Mouse (Mus musculus) heart, postnatal 25 days (tissue): ENCODE data around the gene Crtac1. TPM values are rescaled to one million over a fixed set of nuclear protein-coding genes. Genes with fewer than 3 reads are reported as not detected.

Experiments used
- DNase-seq: peaks from one replicate; pipeline ENCODE4 v3.0.0; 2022; ENCODE audit warnings: low spot score
- intact Hi-C: fragments of 180-260 bp; cut with DNase I; formaldehyde crosslinking; loops from one replicate; pipeline ENCODE4 v1.15.1; 2025
- total RNA-seq, 2 experiments: library from RNA; stranded (reverse); gene quantifications; 2 replicates each; pipeline ENCODE4 v1.2.3; 2021

The Crtac1 gene
- total RNA-seq, 2 experiments from 2014 or later = 0.10 TPM; not detected in 1

DNA sequence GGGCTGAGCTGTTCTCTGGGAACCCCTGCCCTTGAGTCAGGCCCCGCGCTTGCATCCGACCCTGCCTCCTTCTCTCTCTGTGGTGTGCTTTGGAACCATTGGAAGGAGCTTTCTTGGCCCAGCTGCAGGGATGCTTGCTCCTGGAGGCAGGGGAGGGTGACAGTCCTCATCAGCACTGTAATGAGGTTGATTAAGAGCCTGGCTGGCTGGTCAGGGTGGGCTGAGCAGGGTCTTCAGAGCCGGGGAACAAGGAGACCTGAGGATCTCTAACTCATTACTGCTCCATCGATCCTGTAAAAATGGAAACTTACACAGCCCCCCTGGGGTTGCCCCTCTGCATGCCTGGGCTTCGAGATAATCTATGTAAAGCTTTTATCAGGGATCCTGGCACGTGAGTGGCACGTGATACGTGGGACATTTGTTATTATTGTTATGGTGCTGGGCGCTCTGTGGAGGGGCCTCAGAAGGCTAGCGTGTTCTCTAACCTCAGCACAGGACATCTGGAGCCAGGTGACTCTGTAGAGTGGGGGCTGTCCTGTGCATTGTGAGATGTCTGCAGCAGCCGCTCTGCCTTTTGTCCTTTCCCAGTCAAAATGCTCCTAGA, 128.3 kb downstream of the Crtac1 start:
- no peak for DNase-seq
- intact Hi-C loops = loop anchor here (10.0 kb wide), 1 partner anchor 991 kb away; no protein-coding TSS in a partner anchor

DNA sequence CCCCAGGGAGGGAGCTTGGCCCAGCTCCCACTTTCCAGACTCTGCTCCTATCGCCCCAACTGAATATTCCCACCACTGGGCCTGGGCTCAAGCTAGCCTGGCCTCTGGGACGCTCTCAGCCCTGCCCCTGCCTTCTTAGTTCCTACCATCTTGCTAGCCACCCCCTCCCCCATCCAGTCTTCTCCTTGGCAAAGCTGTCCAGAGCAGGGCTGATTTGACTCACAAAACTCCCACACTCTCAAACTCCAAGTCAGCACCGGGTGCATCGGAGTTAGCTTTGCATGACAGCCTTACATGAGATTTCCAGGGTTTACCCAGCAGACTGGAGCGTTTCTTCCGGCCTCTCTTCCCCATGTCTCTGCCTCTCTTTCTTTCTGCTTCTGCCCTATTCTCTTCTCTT, 138.4 kb downstream of the Crtac1 start:
- intact Hi-C loops = no loop called here
- no peak for DNase-seq

DNA sequence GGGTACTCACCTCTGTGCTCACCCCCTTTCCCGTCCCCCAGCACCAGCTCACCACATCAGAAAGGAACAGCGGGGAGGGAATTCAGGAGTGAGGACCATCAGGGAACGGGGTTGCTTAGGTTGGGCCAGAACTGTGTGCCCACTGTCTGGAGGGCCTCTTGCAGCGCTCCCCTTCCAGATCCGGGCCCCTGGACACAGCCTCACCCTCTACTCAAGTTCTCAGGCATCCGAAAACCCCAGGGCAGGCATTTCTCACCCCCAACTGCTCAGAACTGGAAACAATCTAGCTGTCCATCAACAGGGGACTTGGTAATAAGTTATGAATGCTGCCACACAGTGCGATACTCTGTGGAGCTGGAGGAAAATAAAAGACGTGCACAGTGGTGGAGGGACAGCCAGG, 139.5 kb downstream of the Crtac1 start:
- DNase-seq = no peak
- intact Hi-C loops = no loop called here

DNA sequence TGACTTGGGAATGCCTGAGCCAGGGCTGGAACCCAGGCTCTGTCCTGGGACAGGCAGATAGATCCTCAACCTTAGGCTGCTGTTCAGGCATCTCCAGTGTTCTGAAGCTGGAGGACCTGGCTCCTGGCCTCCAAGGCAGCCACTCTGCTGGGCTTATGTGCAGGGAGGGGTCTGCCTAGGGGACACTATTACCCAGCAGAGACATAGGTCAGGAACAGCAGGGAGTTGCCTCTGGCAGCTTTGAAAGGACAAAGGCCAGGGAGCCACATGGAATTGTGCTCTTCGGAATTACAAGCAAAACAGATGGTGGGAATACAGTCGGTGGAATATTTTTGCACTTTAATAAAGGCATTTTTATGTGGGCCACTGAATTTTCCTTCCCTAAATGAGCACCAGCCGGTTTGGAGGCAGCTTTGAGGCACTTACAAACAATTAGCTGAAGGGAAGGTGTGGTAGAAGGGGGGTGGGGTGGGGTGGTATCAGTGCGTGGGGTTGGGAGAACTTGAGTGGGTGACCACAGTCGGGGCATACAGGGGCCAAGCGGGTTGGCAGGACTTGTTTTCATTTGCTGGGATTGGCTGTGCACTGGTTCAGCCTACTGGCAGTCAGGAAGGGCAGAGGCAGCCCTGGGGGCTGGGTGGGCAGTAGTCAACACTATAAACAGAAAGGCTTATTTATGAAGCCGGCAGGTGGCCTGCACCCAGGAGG, 140.5 kb downstream of the Crtac1 start:
- DNase-seq = no peak
- intact Hi-C loops = no loop called here

DNA sequence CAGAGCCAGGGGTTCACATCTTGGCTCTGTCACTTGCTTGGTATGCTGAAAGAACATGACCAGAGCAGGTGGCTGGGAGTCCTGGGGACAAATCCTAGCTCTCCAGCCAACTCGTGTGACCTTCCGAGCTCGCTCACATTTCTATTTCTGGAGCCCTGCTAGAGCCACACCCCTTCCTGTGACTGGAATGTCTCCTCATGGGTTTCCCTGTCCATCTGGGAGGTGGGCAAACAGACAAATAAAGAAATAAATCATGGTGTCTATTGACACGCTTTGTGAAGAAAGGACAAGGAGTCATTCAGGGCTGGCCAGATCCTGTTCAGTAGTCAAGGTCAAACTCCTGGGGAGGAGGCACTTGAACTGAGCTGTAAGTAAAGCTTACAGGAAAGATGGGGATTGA, 143.2 kb downstream of the Crtac1 start:
- intact Hi-C loops = no loop called here
- no peak for DNase-seq

DNA sequence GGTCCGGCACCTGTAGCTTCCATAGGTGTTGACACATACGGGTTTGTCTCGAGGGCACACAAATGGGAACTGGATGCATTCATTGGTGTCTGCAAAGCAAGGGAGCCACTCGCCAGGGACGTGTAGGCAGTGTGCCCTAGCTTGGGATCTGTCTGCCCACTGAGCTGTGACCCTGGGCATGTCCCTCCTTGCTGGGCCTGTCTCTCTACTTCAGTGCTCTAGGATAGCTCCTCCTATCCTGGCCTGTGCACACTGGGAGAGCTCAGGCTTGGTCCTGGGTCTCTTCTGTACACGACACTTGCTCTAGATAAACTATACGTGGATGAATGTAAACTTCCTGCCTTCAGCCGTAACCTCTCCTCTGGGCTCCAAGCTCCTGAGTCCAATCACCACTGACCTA, 147.4 kb downstream of the Crtac1 start:
- DNase-seq = no peak
- intact Hi-C loops = no loop called here

DNA sequence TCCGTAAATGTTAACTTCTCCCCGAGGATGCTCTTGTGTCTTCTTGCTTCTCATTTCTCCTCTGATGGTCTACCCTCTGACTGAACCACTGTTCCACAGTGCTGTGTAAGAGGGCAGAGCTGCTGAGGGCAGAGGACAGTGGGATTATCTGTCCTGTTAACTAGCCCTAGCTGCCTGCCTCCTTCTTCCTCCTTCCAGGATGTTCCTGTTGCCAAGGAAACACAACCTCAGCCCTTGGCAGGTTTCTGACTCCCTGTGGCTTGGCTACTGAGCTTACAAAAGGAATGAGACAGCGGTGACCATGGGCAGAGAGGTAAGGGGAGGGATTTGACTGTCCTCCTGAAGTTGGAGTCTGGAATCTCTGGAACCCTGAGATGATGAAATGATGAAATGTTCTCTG, 152.0 kb downstream of the Crtac1 start:
- DNase-seq = no peak
- intact Hi-C loops = no loop called here

DNA sequence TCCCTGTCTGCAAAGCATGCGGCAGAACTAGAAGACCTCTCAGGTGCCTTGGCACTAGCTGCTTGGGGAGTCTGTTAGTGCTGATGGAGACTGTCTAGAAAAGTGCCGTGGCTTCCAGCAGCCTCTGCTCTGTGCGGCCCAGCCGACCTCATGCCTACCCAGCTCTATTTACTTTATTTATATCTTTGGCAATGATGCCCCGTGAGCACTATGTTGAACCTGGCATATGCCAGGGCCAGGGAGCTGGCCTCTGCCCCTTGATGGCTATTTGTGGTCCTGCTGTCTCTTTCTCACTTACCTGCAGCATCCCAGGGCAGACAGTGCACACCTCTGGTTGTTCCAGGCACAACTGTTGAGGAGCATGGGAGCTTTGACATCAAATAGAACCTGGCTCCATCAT, 153.1 kb downstream of the Crtac1 start:
- intact Hi-C loops = no loop called here
- DNase-seq = no peak

DNA sequence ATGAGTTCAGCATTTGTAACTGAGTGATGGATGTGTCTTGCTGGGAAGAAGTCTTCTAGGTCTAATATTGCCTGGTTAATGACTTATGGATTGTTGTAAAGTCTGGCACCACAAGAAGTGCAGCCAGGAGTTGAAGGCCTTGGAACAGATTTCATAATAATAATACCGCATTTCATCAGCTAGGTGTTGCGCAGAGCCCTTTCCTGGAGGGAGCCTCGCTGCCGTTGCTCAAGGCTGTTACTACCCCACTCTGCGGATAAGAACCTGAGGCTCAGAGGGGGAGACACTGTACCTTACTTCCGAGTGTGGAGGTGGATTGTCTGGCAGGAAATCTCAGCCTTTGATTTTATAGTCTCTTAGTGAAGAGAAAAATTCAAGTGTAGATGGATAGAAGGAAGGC, 154.3 kb downstream of the Crtac1 start:
- intact Hi-C loops = no loop called here
- no peak for DNase-seq

DNA sequence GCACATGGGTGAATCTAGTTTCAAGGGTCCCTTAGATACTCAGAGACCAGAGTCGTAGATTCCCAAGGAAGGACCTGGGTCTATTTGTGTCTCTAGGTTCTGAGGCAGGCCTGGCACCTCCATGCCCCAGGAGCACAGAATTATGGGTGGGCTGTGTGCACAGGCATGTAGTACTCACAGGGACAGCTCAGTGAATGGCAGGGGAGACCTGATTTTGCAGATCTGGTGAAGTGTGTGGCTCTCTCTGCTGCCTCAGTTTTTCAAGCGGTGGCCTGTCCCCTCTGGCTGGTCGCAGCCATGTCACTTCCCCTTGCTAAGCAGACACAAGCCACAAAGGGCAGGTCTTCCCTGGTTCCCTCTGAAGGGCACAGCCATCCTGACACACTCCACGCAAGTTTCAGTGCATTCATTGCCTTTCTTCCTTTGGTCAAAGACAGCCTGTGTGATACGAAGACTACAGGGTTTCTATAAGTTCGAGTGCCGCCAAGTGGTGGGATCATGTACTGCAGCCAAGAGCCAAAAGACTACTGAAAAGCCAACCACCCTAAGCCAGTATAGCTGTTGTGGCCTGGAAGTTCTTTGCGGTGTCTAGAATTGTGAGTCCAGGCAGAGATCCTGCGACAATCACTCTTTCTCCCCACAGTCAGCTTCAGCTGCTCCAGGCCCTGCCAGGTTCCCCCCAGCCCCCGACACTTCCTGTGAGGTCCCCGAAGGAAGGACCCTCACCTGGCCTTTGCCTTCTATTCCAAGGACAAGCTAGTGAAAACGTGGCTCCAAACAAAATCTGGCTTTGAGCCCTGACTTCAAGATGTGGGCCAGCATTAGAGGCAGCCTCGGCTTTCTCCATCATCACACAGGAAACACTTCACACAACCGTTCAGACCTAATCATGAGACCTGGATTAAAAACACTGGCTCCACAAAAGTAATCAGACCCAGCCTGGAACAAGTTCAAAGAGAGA, 159.3 kb downstream of the Crtac1 start:
- no peak for DNase-seq
- intact Hi-C loops = loop anchor here (1.0 kb wide), 2 partner anchors 55 to 82 kb away; no protein-coding TSS in a partner anchor

DNA sequence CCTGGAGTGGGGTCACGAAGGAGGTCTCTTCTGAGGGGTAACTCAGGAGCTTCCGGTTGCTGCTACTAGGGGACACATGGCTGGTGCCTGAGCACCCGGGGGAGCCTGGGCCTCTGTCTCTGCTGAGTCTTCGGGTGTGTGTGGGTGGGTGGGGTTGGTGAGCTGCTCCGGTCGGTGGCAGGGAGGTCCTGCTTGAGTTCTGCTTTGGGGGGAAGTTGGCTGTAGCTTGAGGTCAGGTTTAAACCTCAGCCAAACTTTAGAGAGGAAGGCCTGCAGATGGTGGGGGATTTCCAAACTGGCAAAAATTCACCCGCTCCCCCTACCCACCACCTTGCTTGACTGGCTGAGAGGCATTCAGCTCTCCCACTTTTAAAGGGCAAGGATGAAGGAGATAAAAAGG, 160.4 kb downstream of the Crtac1 start:
- intact Hi-C loops = no loop called here
- no peak for DNase-seq

DNA sequence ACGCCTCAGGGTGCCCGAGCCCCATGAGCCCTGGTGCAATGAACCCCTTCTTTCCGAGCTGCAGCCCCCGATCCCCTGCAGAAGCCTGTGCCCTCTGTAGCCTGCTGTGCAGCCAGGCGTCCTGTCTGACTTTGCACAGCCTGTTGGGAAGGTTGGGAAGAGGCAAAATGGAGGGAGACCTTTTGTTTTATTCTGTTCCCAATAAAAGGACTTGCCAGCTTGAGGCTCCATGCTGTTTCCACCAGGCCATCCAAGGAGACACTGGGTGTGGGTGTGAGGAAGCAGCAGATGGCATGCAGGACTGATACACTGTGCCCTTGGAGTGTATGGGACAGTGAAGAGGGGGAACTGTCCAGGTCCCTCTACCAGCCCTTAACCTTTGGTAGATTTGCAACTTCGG, 161.5 kb downstream of the Crtac1 start:
- intact Hi-C loops = no loop called here
- DNase-seq = no peak

DNA sequence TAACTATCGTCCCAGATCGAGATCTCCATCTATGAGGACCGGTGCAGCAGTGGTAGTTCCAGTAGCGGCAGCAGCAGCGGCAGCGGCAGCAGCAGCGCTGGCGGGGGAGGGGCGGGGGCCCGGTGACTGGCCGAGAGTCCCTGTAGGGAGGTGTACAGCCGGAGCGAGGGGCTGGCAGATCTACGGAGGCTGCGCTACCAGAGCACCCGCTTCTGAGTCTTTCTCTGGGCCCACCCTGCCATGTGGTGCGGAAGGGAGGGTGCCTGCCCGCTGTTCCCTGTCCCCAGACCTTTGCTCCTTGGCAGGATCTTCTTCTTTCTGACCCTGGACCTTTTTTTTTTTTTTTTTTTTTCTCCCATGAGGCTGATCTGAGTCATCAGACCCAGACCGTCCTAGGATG, 163.2 kb downstream of the Crtac1 start:
- DNase-seq = no peak
- intact Hi-C loops = no loop called here

DNA sequence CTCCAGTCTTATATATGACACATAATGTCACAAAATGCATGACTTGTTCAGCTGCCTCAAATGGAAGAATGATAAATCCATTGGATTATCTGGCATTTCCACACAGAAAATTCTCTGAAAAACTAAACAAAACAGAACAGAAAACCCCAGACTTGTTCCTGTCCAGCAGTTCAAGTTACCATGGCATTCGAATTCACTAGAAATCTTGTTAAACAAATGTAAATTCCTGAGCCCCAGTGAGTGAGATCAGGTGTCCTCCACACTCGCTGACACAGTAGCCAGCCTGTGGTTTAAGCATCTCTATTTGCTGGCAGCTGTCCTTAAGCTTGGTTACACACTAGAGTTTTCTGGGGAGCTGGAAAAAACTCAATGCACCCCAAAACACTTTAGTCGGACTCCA, 168.1 kb downstream of the Crtac1 start:
- intact Hi-C loops = no loop called here
- no peak for DNase-seq

DNA sequence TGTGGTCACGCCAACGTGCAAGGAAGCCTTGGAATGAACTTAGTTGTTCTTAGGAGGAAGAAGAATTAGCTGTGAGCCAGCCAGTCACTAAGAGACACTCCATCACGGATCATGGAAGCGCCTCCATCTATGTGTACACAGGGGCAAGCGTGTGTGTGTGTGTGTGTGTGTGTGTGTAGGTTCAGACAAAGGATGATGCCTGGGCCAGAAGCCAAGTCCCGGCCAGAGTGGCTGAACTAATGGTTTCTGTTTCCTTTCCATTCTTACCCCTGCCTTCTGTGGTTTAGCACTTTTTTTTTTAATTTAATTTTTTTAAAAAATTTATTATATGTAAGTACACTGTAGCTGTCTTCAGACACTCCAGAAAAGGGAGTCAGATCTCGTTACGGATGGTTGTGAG, 171.1 kb downstream of the Crtac1 start:
- intact Hi-C loops = no loop called here
- DNase-seq = no peak

DNA sequence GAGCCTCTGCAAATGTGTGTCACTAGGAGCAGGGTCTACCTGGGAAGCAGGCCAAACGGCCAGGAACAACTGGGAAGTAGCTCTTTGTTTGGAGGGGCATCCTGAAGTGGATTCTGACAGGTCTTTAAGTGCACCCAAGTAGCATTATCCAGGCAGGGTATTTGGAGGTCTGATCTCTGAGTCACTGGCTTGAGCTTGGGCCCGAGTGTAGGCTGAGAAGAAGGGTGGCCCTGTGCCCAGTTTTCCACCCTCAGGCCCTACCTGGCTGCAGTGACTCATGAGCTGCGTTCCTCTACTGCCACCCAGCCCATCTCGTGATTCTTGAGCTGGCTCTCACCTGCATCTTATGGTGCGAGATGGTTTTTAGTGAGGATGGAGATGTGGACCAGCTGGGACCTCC, 173.0 kb downstream of the Crtac1 start:
- no peak for DNase-seq
- intact Hi-C loops = no loop called here

DNA sequence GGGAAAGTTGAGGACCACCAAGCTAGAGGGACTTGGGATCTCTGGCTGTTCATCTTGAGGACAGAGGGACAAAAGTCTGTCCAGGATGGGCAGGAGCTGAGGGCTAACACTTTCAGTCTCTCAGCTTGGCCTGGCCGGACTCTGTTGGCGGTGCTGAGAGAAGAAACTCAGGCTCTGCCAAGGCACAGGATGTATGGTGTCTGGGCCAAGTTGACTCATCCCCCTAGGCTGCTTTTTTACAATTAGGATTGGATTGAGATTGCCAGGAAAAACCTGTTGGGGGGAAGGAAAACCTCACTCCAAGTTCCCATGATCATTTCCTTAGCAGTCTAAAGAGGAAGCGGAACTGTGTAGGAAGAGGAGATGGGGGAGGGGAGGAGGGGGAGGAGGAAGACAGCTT, 173.6 kb downstream of the Crtac1 start:
- intact Hi-C loops = no loop called here
- no peak for DNase-seq

DNA sequence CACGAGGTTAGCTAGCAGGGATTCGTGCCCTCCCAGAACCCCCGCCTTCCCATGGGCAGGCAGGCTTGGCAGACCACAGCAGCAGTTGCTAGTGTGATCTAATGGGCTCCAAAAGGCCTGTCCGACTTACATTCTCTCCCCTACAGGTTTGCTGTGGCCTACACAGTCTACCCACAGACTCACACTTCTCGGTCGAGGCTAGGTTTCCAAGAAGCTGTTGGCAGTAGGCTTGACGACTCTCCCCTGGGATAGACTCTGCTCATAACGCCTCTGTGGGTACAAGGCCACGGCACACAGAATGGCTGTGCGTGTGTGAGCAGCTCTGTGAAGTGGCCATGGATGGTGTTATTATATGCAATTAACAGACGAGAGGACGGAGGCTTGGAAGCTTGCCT, 174.3 kb downstream of the Crtac1 start:
- no peak for DNase-seq
- intact Hi-C loops = no loop called here

DNA sequence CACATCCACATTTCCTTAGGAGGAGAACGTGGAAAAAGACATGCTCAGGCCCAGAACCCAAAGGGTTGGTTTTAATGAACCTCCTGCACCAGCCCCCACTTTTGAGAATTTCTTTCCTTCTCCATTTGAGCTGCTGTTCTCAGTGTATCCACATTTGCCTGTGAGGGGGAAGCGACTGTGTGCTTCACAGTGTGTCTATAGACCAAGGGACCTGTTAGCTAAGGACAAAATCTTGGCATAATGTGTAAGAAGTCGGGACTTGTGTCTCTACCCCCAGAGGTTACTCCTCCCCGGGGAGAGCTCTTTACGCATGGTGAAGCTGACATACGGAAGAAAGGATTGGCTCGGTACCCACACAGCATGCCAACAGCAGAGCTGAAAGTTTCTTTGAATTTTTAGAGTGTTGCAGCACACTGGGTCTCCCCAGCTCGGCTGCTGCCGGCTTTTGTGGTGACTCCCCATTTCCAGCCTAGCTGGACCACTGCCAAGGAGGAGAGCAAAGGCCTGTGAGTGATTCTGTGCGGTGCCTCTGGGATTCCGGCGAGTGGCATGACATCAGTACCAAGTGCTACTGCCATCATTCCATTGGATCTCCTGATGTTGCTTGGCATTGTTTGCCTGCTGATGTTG, 174.9 kb downstream of the Crtac1 start:
- no peak for DNase-seq
- intact Hi-C loops = no loop called here

DNA sequence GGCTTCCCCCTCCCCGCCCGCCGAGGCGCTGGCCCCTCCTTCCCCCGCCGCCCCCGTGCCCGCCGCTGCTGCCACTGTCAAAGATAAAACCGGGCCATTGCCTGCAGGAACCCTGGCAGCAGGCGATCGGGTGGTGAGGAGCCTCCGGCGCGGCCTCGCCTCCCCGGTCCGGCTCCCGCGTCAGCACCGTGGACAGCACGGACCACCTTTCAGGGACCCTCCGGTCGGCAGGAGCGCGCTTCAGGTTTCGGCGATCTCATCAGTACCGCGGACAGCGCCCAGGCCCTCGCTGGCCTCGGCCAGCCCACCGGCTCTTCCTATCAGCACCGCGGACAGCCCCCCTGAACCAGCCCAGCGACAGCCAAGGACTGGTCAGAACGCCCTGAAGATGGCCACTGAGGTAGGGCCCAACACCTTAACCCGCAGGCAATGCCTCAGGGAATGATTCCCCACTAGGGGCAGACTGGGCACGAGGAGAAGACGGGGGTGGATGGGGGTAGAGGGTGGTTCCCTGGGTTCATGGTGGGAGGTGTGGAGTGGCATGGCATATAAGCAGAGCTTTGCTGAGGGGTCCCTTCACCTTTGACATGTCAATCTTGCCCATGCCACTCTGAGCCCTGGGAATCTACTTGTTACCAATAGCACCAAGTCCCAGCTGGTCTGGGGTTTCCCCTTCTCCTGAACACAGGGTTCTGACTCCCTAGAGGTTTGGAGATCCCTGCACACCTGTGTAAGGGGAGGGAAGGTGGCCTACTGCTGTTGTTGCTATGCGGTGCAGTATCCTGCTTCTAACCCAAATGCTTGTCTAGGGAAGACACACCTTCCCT, 175.6 kb downstream of the Crtac1 start:
- intact Hi-C loops = no loop called here
- no peak for DNase-seq
